Mouse (Mus musculus) intestine, embryonic 14.5 days (tissue): ENCODE data around the gene Farp1. TPM values are rescaled to one million over a fixed set of nuclear protein-coding genes. Genes with fewer than 3 reads are reported as not detected.

Experiments
- ATAC-seq: fragments of 200-750 bp; cut with Nextera tagmentation; replicated peaks from 2 replicates; pipeline ENCODE4 v1.8.0; 2017; ENCODE audit warnings: low read depth, moderate number of reproducible peaks, moderate TSS enrichment, moderate library complexity; ENCODE audit not compliant: low FRiP score, low TSS enrichment
- DNase-seq: peaks from one replicate; pipeline ENCODE4 v3.0.0-alpha.2; 2018; ENCODE audit warnings: low spot score
- H3K27ac ChIP-seq: fragments of 300-500 bp; sonication (generic); 2 replicates; pipeline ENCODE4 v1.5.1; 2014; ENCODE audit warnings: low read depth, mild to moderate bottlenecking, control low read depth
- H3K27me3 ChIP-seq: fragments of 300-500 bp; sonication (generic); replicated peaks from 2 replicates; pipeline ENCODE4 v1.6.1; 2014; ENCODE audit warnings: low read length, control low read depth; ENCODE audit not compliant: control insufficient read depth, insufficient read depth
- H3K36me3 ChIP-seq: fragments of 300-500 bp; sonication (generic); 2 replicates; pipeline ENCODE4 v1.6.1; 2014; ENCODE audit warnings: low read length, control low read depth; ENCODE audit not compliant: control insufficient read depth, insufficient read depth
- H3K4me1 ChIP-seq: fragments of 300-500 bp; sonication (generic); replicated peaks from 2 replicates; pipeline ENCODE4 v1.6.1; 2014; ENCODE audit warnings: low read length, control low read depth, mixed read lengths; ENCODE audit not compliant: control insufficient read depth, insufficient read depth
- H3K4me2 ChIP-seq: fragments of 300-500 bp; sonication (generic); 2 replicates; pipeline ENCODE4 v1.6.1; 2014; ENCODE audit warnings: low read length
- H3K4me3 ChIP-seq: fragments of 300-500 bp; sonication (generic); 2 replicates; pipeline ENCODE4 v1.5.1; 2014; ENCODE audit warnings: low read depth, low read length, control low read depth, mixed read lengths
- H3K9ac ChIP-seq: fragments of 300-500 bp; sonication (generic); 2 replicates; pipeline ENCODE4 v1.6.1; 2014; ENCODE audit warnings: mild to moderate bottlenecking, low read length
- H3K9me3 ChIP-seq: fragments of 300-500 bp; sonication (generic); 2 replicates; pipeline ENCODE4 v1.6.1; 2016; ENCODE audit warnings: low read length, control low read depth; ENCODE audit not compliant: control insufficient read depth
- WGBS: fragments of 180-500 bp; shearing (Covaris S2); extraction: QIAGEN DNeasy Blood & Tissue Kit; methylation state at CpG from one replicate; pipeline ENCODE4 v1.1.7; 2014; 5-methylcytosine and 5-hydroxymethylcytosine counted together
- polyA plus RNA-seq: library from polyadenylated mRNA; unstranded; fragments of >200 nt; fragmentation: Nextera tagmentation; extraction: Ambion mirVana; gene quantifications from 2 replicates; pipeline ENCODE4 v1.2.1, GENCODE M21; 2014

Farp1 gene
- polyA plus RNA-seq, 1 experiment from 2014 or later, result 26.1 TPM

DNA sequence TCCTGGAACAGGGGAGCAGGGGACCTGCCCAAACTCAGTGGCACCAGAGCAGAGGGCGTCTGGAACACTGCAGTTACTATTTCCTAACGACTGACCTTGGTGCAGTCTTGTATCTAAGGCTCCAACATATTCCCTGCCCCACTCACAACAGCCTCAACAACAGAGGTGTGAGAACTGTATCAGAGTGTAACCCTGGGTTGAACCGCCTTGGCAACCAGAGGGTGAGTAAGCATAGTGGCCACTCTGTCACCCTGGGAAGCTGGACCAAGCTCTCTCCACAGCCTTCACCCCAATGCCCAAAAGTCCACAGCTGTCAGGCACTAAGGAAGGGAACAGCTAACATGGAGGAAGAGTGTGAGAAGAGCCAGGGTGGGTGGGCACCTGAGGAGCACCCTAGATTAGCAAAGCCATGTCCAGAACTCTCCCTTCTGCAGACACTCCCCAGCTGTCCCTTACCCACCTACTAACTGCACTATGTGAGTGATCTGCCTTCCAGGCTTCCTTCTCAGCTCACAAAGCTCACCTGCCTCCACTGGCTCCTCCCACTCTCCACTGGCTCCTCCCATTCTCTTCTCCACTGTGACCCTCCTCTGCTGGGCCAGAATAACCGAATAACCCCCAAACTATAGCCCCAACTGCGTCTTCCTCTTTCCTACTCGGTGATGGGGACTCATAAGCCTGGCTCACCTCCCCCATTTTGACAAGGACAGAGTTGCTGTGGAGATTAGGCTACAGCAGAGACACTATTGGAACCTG, 275.5 kb downstream of the Farp1 start:
- Histone ChIP-seq H3K9ac (no peak overlapping the region), H3K36me3 (0 out of 2 replicates have a peak, but pooled peaks cover 7% of the 10 kb centered on the region), H3K4me3 (no peak overlapping the region), H3K27ac (no peak overlapping the region), H3K27me3 (no peaks in the 10 kb centered on the region), H3K9me3 (no peaks in the 10 kb centered on the region), H3K4me2 (no peak overlapping the region), H3K4me1 (peaks cover 38% of the 10 kb centered on the region)
- ATAC-seq (no peak), DNase-seq (no peak)
- 72% methylated on average over 6 of the region's 6 CpGs for WGBS

DNA sequence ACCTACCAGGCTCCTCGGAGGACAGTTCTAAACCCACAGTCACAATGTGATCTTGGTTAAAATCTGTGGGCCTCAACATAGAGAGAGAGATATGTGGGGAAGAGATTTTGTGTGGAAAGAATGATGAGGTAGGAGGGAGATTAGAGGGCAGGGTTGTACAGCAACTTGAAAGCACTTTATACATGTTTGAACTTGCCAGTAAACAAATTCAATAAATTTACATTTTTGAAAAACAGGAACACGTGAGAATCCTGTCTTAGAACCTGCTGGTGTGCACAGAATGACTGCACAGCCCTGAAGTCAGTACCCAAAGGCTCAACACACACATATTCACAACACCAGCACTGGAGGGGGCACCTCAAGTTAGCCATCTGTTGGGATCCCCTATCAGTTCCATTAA, 276.1 kb downstream of the Farp1 start:
- H3K4me1 ChIP-seq, result peaks cover 37% of the 10 kb centered on the region
- H3K4me3 ChIP-seq, result no peak overlapping the region
- H3K27ac ChIP-seq, result no peak overlapping the region
- no peaks in the 10 kb centered on the region for H3K9me3 ChIP-seq
- WGBS, result 71% methylated on average over 2 of the region's 2 CpGs
- H3K27me3 ChIP-seq, result no peaks in the 10 kb centered on the region
- no peak overlapping the region for H3K9ac ChIP-seq
- DNase-seq (no peak), ATAC-seq (no peak)
- no peak overlapping the region for H3K4me2 ChIP-seq
- H3K36me3 ChIP-seq, result 0 out of 2 replicates have a peak, but pooled peaks cover 7% of the 10 kb centered on the region

DNA sequence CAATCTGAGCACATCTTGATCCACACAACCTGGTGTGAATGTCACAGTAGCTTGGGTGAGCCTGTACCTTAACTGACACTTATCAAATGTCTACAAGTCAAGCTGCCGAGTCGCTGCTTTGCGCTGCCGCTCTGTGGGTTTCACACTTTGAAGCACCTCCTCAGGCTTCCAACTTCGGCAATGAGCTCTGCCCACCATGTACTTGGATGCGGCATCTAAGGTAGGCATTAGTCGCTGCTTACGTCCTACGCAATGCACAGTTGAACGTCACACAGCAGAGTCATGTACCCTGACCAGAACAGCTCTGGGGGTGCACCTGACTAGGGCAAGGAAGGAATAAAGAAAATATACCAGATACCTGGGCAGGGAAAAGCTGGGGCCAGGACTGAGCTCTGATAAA, 278.3 kb downstream of the Farp1 start:
- peaks cover 53% of the 10 kb centered on the region for H3K4me1 ChIP-seq
- no peak overlapping the region for H3K4me2 ChIP-seq
- no peak overlapping the region for H3K9ac ChIP-seq
- H3K36me3 ChIP-seq, result no peaks in the 10 kb centered on the region
- H3K27ac ChIP-seq, result no peak overlapping the region
- ATAC-seq, result no peak
- DNase-seq, result no peak
- H3K27me3 ChIP-seq, result no peaks in the 10 kb centered on the region
- no peaks in the 10 kb centered on the region for H3K9me3 ChIP-seq
- H3K4me3 ChIP-seq, result no peak overlapping the region
- 94% methylated on average over 10 of the region's 10 CpGs for WGBS

DNA sequence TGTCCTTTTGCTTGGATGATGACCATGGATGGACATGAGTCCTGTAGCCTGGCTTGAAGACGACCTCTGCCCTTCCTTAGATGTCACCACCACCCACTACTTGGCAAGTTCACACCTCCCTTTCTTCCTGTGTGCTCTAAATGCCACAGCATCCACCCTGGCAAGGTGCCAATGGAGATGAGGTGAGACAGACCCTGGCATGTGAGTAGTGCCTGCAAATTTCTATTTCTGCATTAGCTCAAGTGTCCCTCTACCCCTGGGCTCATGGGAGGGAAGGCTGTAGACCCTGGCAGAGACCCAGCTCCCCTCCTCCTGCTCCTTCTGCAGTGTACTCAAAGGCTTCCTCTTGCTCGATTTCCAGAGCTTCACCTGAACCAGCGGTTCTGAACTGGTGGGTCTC, 279.9 kb downstream of the Farp1 start:
- Histone ChIP-seq H3K36me3 (no peaks in the 10 kb centered on the region), H3K4me1 (peaks cover 47% of the 10 kb centered on the region), H3K27me3 (no peaks in the 10 kb centered on the region), H3K4me2 (no peak overlapping the region), H3K9ac (no peak overlapping the region), H3K4me3 (no peak overlapping the region), H3K9me3 (0 out of 2 replicates have a peak, but pooled peaks cover 3% of the 10 kb centered on the region), H3K27ac (no peak overlapping the region)
- 56% methylated on average over 3 of the region's 3 CpGs for WGBS
- DNase-seq, result no peak
- ATAC-seq, result 0 out of 2 replicates have a peak, but pooled peaks have one; percentile 13

DNA sequence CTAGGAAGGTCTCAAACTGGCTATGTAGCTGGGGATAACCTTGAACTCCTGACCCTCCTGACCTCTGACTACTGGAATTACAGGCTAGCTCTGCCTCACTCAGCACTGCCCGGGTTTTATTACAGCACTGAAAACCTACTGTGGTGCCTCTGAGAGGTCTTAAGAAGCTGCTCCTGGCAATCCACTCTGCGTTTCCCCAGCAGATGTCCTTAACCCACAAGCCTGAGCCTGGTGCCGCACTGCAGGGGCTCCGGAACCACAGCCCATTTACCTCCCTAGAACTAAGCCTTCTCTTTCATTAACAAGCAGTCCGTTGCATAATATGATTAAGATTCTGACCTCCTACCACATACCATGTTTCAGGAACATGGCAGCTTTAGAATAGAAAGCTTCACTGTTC, 281.1 kb downstream of the Farp1 start:
- no peak for DNase-seq
- Histone ChIP-seq H3K9ac (no peak overlapping the region), H3K9me3 (0 out of 2 replicates have a peak, but pooled peaks cover 6% of the 10 kb centered on the region), H3K27me3 (no peaks in the 10 kb centered on the region), H3K4me2 (no peak overlapping the region), H3K36me3 (no peaks in the 10 kb centered on the region), H3K4me3 (no peak overlapping the region), H3K27ac (no peak overlapping the region), H3K4me1 (peaks cover 36% of the 10 kb centered on the region)
- WGBS, result 62% methylated on average over 5 of the region's 5 CpGs
- ATAC-seq, result no peak

DNA sequence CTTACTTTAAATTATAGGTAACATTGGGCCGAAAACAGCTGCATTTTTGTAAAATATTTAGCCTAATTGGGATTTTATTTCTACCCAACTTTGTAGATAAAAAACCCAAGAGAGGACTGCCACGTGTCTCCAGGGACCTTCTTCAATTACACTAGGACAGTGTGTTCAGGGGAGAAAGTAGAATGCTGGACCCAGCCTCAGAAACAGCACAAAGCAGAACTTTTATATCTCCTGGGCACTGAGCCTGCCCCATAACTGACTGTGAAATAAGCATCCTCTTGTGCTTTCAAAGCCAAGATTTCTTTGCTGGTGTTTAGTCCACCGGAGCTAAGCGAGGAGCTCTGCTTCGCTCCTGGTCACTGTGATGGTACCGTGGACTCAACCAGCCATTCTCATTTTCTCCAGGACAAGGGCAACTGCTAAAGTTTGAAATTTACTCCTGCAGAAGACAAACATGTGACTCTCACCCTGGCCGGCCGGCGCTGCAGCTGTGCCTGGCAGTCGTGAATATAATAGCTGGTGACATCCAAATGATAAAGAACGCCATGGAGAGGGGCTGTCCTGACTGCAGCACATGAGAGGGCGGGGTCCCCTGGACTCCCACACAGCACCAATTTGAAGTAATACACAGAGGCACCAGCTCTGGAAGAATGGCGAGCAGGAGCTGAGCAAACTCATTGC, 281.8 kb downstream of the Farp1 start:
- Histone ChIP-seq H3K4me1 (peaks cover 30% of the 10 kb centered on the region), H3K4me3 (no peak overlapping the region), H3K36me3 (no peaks in the 10 kb centered on the region), H3K4me2 (no peak overlapping the region), H3K27ac (no peak overlapping the region), H3K9ac (no peak overlapping the region), H3K9me3 (0 out of 2 replicates have a peak, but pooled peaks cover 6% of the 10 kb centered on the region), H3K27me3 (no peaks in the 10 kb centered on the region)
- DNase-seq (no peak), ATAC-seq (no peak)
- 61% methylated on average over 13 of the region's 13 CpGs for WGBS

DNA sequence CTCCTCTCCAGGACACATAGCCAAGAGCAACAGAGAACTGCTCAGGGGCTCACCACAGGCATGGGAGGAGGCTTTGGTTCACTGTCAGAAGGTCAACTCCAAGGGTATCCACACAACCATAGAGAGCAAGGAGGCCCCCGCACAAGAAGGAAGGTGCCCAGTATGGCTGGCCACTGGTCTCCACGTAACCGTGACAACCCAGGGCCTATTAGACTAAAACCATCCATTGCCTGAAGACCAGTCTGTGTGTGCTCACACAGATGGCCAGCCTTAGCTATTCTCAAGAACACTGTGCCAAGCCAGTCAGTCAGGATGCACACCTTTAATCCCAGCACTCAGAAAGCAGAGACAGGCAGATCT, 282.3 kb downstream of the Farp1 start:
- Histone ChIP-seq H3K9ac (no peak overlapping the region), H3K27me3 (no peaks in the 10 kb centered on the region), H3K4me3 (no peak overlapping the region), H3K4me2 (no peak overlapping the region), H3K27ac (no peak overlapping the region), H3K4me1 (peaks cover 30% of the 10 kb centered on the region), H3K36me3 (no peaks in the 10 kb centered on the region), H3K9me3 (0 out of 2 replicates have a peak, but pooled peaks cover 6% of the 10 kb centered on the region)
- no peak for ATAC-seq
- 81% methylated on average over 3 of the region's 3 CpGs for WGBS
- no peak for DNase-seq

DNA sequence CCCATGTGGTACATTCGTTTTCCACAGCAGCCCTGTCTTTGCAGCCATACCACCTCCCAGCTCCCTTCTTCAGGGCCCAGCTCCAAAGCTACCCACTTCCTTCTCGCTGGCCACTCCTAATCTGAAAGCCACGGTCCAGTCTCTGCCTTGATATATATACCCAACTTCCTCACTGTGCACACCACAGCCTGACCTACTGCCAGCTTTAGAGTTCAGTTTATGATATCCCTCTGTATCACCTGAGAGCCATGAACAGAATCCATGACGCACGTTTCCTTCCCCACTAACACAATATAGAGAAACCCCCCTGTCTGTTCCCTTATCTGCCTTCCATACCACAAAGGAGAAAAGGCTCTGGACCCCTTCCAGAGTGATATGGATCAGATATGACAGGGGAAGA, 283.4 kb downstream of the Farp1 start:
- Histone ChIP-seq H3K27me3 (no peaks in the 10 kb centered on the region), H3K27ac (no peak overlapping the region), H3K4me1 (peaks cover 30% of the 10 kb centered on the region), H3K4me3 (no peak overlapping the region), H3K36me3 (no peaks in the 10 kb centered on the region), H3K4me2 (no peak overlapping the region), H3K9ac (no peak overlapping the region), H3K9me3 (0 out of 2 replicates have a peak, but pooled peaks cover 6% of the 10 kb centered on the region)
- ATAC-seq (no peak), DNase-seq (no peak)
- WGBS, result 66% methylated on average over 5 of the region's 5 CpGs
